Mouse (Mus musculus) erythroid progenitor cell, adult 5-6 weeks (primary cell): ENCODE data around the gene Hscb. TPM values are rescaled to one million over a fixed set of nuclear protein-coding genes. Genes with fewer than 3 reads are reported as not detected.
"Not testable (repeated sequence)": the region's sequence is repeated elsewhere in the genome, so short reads cannot be mapped to it uniquely, and the experiment has no call there.

ENCODE experiments used
- ATAC-seq: replicated peaks from 2 replicates; pipeline ENCODE4 v1.8.0; 2016; ENCODE audit warnings: moderate number of reproducible peaks, mild to moderate bottlenecking, moderate TSS enrichment, inconsistent platforms; ENCODE audit not compliant: poor library complexity, low FRiP score, severe bottlenecking
- total RNA-seq, 2 experiments: library from RNA; stranded (forward) in 1 of 2; stranded (reverse) in 1 of 2; fragments of 150-400 nt in 1 of 2; fragments of 186-747, 209-891 nt in 1 of 2; gene quantifications; 2 replicates each; pipeline versions ENCODE4 v1.2.3 to v1.2.4; 2015 to 2017; ENCODE audit warnings: low replicate concordance in 2 of 2

Gene Hscb
- total RNA-seq, 2 experiments from 2014 or later, result 26.4 to 50.4 TPM

DNA sequence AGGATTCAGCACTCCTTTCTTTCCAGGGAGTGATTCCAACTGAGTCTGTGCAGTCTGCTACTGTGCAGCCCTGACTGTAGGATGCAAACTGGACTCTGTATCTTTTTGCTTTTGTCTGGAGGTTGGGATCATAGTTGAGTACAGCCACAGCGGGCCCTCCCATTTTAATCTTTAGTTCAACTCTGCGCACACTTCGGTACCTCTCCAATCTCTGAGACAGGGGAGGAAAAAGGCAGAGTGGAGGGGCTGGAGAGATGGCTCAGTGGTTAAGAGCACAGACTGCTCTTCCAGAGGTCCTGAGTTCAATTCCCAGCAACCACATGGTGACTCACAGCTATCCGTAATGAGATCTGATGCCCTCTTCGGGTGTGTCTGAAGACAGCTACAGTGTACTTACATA, 1.6 kb downstream of the Hscb start:
- ATAC-seq, result not testable (repeated sequence)

DNA sequence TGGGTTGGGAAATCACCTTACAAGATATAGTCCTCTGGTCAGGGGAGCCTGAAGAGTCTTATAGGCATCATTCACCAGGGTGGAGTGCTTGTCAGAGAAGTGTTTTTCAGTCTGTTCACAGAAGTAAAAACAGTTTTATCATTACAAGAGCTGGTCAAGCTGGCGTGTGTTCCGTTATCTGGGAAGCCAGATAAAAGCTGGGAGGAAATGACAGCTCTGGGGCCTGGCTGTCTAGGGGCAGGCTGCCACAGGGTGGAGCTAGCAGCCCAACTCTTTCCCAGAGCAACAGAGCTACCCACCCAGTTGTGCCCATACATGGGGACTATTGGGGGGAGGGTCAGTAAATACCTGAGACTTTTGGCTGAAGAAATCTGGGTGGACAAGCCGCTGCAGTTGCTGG, 3.6 kb downstream of the Hscb start:
- peak; percentile 69 for ATAC-seq

DNA sequence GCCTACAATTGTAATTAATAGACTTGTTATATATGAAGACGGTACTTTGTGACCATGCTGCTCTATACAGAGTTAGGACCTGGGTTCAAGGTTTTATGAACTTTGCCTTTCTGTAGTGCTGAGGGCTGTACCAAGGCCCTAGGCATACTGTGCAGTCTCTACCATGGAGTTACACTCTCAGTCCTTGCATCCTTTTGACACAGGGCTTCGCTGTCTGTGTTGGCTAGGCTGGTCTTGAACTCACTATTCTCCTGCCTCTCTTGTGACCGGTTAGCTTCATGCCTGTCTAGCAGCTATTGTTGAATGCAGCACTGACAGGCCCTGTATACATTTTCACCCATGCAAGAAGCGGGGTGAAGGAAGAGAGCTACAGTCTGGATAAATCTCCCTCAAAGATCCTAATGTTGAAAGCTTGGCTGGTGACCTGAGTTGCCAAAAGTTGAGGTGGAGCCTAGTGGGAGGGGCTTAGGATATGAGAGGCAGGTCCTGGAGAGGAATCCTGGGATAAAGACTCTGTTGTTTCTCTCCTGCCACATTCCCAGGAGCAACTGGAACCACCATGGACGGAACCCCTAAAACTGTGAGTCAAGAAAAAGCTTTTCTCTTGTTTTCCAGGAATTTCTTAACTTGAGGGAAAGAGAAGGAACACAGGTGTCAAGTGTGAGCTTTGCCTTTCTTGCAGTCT, 8.4 kb downstream of the Hscb start:
- ATAC-seq, result no peak

DNA sequence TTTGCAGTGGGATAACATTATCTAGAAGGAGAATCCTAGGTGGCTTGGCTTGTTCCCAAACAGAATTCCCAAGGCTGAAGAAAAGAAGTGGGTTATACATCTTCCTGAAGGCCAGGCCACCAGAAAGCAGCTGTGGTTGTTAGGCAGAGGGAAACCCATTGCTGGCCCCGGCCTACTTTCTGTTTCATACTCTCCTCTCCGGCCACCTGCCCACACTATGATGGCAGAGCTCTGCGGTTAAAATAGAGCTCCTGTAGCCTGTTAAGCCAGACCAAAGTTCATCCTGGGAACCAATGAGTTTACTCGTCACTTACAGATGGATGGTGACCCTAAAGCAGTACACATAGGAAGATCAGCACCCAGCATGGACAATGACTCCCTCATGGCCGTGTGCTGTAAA, 12.0 kb downstream of the Hscb start:
- ATAC-seq, result no peak

DNA sequence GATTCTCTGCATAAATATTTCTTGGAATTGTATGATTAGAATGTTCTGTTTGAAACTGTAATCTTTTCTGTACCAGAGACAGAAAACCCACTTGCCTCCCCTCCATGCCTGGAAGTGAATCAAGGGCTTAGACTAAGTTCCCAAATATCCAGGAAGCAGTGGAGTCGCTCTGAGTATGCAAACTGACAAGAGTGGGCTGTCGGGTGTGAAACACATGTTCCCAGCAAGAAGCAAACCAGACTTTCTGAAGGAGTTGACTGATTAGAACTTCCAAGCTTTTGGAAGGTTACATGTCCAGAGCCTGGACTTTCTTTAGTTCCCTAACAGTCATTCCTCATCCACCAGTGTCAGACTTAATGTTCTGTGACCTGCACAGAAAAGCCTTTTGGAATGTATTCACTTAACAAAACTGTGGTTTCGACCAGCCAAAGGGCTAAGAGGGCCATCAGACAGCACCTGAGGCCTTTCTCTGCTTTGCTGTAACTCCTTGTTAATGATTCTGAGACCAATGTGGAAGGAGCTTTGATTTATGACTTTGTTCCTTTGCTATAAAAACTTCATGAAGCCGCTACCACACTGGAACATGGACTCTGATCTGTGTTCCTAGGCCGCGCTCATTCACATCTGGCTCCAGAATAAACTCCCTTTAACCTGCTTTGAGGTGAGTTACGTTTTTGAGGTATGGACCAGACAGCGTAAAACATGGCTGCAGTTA, 12.6 kb downstream of the Hscb start:
- no peak for ATAC-seq

DNA sequence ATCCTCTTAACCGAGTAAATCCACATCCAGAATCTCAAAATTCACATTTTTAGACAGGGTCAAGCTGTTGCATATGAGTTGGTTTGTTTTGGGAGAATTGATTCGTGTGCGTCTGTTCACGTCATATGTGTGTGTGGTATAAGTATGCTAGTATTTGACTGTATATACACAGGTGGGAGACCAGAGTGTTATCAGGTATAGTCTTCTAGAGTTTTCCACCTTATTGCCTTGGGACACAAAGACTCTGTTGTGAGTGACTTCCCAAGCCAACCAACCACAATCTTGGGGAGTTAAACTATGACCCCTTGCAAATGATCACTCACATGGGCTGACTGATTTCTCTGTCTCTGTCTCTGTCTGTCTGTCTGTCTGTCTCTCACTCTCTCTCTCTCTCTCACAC, 15.2 kb downstream of the Hscb start:
- ATAC-seq, result no peak

DNA sequence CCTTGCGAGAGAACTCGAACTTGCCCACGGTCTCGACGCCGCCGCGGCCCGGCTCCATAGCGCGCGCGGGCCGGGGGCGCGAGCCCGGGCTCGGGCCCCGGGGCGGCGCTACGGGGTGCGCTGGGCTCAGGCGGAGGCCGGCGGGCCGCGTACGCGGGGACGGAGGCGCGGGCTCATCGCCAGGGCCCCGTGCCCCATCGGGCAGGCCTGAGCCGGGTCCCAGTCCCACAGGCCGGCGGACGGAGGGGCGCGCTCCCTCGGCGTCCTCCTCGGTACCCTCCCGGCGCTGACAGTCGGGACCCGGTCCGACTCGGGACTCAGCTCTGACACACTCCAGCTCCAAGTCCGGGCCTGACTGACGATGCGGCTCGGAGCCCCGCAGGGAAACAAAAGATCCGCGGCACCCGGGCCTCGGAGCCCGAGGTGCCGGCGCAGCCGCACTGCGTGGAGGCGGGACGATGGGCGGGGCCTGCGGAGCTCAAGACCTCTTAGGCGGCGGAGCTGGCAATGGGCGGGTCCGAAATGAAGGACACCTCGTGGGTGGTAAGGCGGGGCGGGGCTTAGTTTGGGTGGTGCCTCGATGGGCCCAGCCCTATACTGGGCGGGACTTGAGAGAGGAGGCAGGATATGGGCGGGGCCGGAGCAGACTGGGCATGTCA, 29.8 kb downstream of the Hscb start, which contains the start of gene Ulk1:
Gene Ulk1 (minus strand): TSS at position 431 of the 659 bp plus-strand sequence.
- ATAC-seq, result peak; percentile 86

DNA sequence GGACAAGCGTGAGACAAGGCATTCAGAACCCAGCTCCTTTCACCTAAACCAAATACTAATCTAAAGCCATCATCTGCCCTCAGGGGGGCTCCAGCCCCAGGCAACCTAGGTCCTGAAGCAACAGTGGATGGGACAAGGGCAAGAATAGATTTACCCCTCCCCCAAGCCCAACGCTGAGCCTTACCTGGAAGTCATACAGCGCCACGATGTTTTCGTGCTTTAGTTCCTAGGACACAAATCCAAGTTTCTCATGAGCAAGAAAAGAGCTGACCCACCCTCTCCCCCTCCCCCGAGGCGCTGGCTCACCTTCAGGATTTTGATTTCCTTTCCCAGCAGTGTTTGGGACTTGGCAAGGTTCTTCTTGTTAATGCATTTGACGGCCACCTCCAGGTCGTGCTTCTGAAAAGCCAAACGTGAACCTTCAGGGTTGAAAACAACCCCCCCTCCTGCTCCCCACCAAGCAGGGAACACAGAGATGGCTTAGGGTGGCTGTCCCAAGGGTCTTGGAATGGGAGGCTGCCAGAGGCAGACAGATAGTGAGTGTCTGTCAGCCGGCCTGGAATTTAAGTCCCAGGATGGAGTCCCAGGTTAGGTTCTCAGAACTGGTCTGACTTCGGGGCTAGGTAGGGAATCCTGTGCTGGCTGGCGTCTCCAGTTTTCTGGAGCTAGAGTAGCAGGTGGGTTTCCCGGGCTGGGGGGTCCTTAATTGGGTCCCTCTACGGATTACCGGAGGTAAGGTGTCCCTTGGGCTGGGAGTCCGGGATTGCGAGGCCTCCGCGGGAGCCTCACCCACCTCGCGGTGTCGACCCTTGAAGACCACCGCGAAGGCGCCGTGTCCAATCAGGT, 30.5 kb downstream of the Hscb start:
- no peak for ATAC-seq

DNA sequence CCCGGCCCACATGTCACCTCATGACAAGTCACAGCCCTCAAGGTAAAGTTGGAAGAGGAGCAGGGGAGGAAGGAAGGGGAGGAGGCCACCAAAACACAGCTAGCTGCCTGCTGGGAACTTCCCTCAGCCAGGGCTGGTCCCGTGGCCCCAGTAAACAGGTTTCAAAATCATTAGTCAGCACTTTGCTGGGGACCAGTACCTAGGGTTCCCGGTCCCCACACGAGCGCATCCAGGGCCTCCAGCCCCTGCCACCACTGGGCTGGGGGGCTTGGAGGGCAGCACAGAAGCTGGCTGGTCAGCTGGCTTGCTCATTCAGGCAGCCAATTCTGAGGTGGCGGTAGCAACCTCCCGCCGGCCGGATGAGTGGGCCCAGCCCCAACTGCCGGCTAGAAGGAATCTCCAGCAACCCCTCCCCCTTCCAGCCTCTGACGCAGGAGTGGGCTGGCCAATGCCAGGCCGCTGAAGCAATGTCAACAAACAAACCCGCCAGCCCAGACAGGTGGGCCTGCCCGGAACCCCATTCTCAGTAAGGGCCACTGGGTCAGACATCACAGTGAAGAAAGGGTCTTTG, 31.4 kb downstream of the Hscb start:
- peak; percentile 73 for ATAC-seq

DNA sequence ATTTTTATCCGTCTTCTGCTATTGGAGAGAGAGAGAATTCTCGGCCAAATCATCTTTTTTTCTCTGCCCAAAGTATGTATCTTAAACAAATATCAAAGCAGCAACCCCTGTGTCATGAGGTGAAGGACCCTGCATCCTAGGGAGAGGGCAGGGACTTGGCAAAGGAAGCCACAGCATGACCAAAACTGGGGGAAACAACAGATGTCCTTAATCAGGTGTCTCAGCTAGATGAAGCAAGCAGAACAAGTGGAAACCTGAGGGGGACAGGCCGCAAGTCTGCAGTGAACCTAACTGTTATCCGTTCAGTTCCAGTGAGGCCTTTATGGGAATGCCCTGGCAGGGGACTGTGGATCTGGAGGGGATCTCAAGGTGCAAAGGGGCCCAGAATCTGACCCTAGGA, 32.1 kb downstream of the Hscb start:
- no peak for ATAC-seq

DNA sequence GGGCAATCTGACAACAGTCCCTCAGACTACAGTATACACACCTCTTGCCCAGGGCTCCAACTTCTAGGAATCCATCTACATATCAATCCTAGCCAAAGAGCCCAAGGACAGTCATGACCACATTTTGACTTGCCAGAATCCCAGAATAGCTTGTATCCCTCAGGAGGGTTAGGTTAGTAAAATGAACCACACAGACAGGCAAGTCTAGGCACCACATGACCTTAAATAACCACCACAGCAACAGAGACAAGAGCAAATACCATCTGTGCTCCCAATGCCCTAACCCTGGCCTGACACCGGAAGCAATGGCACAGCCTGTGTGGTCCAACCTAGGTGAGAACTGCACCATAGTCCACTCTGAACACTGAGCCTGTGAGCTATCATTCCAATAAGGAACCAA, 32.9 kb downstream of the Hscb start:
- ATAC-seq, result no peak

DNA sequence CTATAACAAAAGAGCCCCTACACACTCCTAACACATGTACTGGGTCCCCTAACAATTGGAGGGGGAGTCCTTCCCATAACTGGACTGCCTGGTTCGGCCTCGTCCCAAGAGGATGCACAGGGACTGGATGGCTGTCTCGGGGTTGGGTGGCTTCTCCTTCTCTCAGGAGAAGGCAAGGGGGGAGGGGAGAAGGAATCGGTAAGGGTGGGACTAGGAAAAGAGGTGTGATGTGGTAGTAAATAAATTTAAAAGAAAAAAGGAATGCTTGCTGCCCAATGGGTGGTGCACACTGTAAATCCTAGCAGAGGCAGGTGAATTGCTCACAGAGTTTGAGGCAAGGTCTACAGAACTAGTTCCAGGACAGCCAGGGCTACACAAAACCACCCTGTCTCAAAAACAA, 33.4 kb downstream of the Hscb start:
- no peak for ATAC-seq

DNA sequence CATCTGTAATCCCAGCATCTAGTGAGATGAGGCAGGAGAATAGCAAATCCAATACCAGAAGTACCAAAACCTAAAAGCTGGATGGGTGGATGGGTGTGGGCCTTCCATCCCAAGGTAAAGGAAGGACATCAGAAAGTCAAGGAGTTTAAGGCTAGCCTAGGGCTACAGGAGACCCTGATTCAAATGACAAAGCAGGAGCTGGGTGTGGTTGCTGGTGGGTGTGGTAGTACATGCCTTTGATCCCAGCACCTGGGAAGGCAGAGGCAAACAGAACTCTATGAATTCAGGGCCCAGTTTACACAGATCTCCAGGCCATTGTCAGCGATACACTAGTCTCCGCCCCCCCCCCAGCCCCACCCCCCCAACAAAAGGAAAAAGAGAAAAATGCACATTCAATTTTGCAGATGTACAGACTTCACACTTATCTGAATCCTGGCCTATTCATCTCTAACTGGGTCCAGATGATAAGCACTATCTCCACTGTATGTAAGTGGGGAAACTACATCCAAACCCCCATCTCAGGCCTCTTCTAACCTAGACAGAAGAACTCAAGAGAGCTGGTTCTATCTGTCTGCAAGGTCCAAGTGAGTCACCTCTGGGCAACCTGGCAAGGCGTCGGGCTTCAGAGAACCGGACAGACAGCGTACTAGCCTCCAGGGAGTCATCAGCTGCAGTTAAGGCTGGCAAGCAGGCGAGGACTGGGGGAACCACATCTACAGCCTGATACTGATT, 35.4 kb downstream of the Hscb start:
- no peak for ATAC-seq

DNA sequence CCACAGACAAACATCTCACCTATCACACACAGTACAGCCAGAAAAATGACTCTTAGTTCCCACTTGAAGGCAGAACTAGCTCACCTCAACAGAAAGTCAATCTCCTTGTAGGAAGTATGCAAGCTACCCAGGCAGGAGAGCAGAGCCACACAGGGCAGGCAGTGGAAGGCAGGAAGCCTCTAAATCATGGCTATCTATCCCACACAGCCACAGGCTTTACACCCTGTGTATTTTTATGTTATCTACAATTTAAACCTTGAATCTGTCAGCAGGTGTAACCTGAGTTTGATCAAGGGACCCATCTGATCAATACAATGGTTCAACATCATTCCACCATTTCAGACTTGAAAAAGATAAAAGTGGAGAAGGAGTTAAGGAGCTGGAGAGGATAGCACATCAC, 36.8 kb downstream of the Hscb start:
- ATAC-seq, result no peak

DNA sequence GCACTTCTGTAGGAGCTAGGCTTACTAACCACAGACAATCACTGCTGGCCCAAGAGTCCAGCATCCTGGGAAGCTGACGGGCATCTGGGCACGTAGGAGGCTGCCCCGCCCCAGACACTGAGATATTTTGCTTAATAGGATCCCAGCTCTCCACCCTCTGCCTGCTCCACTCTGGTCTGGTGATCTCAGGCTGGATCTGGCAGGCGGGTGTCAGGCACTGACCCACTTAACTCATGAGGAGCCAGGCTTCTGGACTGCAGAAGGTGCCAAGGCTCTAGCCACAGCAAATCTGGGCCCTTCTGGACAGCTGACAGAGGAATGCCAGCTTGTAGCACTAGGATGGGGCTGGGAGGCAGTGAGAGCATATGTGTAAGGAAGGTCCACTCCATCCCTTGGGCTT, 37.4 kb downstream of the Hscb start:
- ATAC-seq, result no peak

DNA sequence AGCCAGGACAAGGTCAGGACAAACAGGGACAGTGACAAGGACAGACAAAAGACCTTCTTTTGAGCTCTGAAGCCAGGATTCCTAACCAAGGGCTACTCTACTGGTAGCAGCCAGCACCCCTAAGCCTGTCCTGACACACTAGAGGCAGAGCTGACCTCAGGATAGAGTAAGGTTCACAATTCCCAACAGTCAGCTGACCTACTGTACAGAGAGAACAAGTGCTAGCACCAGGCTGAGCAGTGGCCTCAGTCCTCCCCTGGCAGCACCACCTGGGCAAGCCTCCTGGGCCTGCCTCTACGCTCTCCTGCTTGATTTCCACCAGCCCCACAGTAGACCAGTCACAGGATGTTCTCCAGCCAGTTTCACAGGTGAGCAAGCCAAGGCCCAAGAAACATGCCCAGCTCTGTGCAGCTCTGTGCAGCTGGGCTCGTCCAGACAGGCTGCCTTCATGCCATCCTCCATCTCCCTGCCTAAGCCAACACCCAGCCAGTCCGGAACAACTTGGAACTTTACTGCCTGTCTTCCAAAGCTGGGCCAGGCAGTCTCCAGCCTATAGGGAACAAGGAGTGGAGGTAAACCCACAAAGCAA, 38.4 kb downstream of the Hscb start:
- ATAC-seq, result no peak

DNA sequence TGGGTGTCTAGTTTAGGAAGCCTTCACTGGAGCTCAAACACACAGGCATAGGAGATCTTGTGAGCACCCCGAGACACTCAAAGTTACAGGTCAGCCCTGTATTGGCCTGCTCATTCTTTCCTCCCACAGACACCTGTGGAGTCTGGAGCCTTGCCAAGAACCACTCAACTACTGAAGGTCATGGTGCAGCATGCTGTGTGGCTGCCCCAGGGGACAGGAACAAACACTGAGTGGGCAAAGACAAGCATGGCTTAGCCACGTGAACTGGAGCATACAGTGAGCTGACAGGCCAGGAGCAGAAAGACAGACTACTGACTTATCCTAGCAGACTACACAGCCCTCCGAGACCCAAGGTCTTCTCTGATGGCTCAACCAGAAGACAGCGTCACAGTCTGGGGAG, 41.9 kb downstream of the Hscb start:
- no peak for ATAC-seq

DNA sequence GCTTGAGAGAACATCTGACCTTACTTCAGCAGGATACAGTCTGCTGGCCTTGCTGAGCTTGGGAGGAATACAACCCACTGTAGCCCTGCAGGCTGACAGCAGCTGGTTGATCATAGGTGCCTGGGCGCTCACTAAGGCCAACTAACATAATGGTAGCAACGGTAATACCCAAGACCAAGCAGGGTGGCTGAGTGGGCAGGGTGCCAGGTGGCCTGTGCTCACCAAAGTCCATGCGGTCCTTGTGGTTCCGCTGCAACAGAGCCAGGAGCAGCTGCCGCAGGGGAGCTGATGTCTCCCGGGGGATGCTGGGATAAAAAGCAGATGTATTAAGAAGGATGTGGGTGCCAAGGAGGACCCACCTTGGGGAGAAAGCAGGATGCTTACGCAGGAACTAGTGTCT, 45.2 kb downstream of the Hscb start:
- no peak for ATAC-seq

DNA sequence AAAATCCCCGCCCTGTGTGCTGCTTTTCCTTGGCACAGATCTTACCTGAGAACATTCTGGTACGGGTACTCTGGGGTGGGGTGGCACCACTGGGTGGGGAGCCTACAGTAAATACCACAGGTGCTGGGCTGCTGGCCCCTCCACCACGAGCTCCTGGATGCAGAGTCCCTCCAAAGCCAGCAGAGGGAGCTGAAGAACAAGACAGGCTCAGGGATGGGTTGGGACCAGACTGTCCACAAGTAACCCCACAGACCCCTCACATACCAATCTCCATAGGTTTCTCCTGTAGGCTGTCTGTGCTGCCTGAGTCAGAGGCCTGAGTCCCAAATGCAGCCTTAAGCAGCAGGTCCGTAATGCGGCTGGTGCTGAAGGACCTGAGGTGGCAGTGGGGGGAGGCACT, 50.9 kb downstream of the Hscb start:
- peak; percentile 62 for ATAC-seq
